Mouse (Mus musculus) ES-Bruce4 (cell line): ENCODE results near the gene Lsm2.
"Not testable (repeated sequence)": the region's sequence is repeated elsewhere in the genome, so short reads cannot be mapped to it uniquely, and the experiment has no call there.

Experiments
- CTCF ChIP-seq: IDR thresholded peaks from one replicate; pipeline ENCODE4 v1.8.1; 2011; ENCODE audit warnings: low read depth, low read length
- EP300 ChIP-seq: IDR thresholded peaks from 2 replicates; pipeline ENCODE4 v1.6.1; 2011; ENCODE audit warnings: low read depth, low read length; ENCODE audit not compliant: insufficient read depth

DNA sequence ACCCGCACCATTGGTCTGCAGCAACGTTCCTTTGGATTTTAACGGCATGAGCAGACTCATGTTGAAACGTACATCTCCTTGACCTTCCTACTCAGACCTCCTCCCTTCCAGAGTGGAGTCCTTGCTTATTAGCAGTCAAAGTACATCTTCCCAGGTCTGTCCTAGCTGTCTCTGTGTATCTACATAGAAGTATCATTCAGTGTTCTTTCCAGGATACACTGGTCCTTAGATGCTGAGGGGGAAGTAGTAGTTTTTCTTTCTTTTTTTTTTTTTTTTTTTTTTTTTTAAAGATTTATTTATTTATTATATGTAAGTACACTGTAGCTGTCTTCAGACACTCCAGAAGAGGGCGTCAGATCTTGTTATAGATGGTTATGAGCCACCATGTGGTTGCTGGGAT lies 24.2 kb downstream of the Lsm2 start:
- not testable (repeated sequence) for TF ChIP-seq CTCF, EP300
